Mouse (Mus musculus): Measurements from ENCODE around the gene Prss32.

GRCm38 (mm10) chr17:23823018-23823417, 20.6 kb upstream of the Prss32 start:
- no peak for TF ChIP-seq CTCF (IDR thresholded peaks at IDR 0.05; ENCODE audit: extremely low read depth, insufficient read depth, insufficient read length, insufficient replicate concordance)
- no peak for TF ChIP-seq POLR2A (IDR thresholded peaks at IDR 0.05; ENCODE audit: low read depth, low read length)
